Mouse (Mus musculus): Measurements from ENCODE around the gene Gm17655. TPM values are rescaled to one million over a fixed set of nuclear protein-coding genes. Genes with fewer than 3 reads are reported as not detected.
"Not testable (repeated sequence)": the region's sequence is repeated elsewhere in the genome, so short reads cannot be mapped to it uniquely, and the experiment has no call there.

The Gm17655 gene
- polyA plus RNA-seq, 1 experiment from 2014 or later: 6.8 TPM

- not testable (repeated sequence) for H3K4me3 ChIP-seq (replicated peaks; ENCODE audit: low read depth, low read length); ATAC-seq (ENCODE audit: low FRiP score, low TSS enrichment); H3K4me2 ChIP-seq (ENCODE audit: low read length); H3K27me3 ChIP-seq (ENCODE audit: control insufficient read depth, insufficient read depth, low read length); H3K4me1 ChIP-seq (ENCODE audit: control insufficient read depth, insufficient read depth, low read length); H3K27ac ChIP-seq (replicated peaks; ENCODE audit: low read depth, low read length); DNase-seq; H3K36me3 ChIP-seq (ENCODE audit: control insufficient read depth, insufficient read depth, low read length); H3K9me3 ChIP-seq (ENCODE audit: control insufficient read depth, low read length); H3K9ac ChIP-seq (replicated peaks; ENCODE audit: low read length)
- 91% methylated on average over 10 of the region's 10 CpGs for WGBS
Measured at GRCm38 (mm10) chr5:110015775-110016174, 56.5 kb downstream of the Gm17655 start.

Other genes with a start within 250 kb of the Gm17655 start
- gene Gm15446, start 149.1 kb downstream of the Gm17655 start, polyA plus RNA-seq (2014; fragmentation: Nextera tagmentation; extraction: Ambion mirVana): 0.45 and 0.53 TPM in 2 replicates
- 18.9 and 22.4 TPM in 2 replicates for gene Zfp932, start 76.0 kb downstream of the Gm17655 start, polyA plus RNA-seq (2014; fragmentation: Nextera tagmentation; extraction: Ambion mirVana)
- gene Gm35315, start 21.9 kb upstream of the Gm17655 start, polyA plus RNA-seq (2014; fragmentation: Nextera tagmentation; extraction: Ambion mirVana): 0.55 and 0.80 TPM in 2 replicates
- gene Plcxd1, start 27.5 kb upstream of the Gm17655 start, polyA plus RNA-seq (2014; fragmentation: Nextera tagmentation; extraction: Ambion mirVana): 1.9 and 3.5 TPM in 2 replicates
- gene Gtpbp6, start 35.7 kb upstream of the Gm17655 start, polyA plus RNA-seq (2014; fragmentation: Nextera tagmentation; extraction: Ambion mirVana): 50.8 and 64.3 TPM in 2 replicates
- gene Zfp605, start 37.6 kb upstream of the Gm17655 start, polyA plus RNA-seq (2014; fragmentation: Nextera tagmentation; extraction: Ambion mirVana): 15.9 and 20.0 TPM in 2 replicates
- gene Chfr, start 63.3 kb upstream of the Gm17655 start, polyA plus RNA-seq (2014; fragmentation: Nextera tagmentation; extraction: Ambion mirVana): 82.9 and 113 TPM in 2 replicates
- gene Golga3, start 104.2 kb upstream of the Gm17655 start, polyA plus RNA-seq (2014; fragmentation: Nextera tagmentation; extraction: Ambion mirVana): 21.2 and 29.4 TPM in 2 replicates
- gene Ankle2, start 158.5 kb upstream of the Gm17655 start, polyA plus RNA-seq (2014; fragmentation: Nextera tagmentation; extraction: Ambion mirVana): 26.9 and 27.8 TPM in 2 replicates
- gene Pgam5, start 197.4 kb upstream of the Gm17655 start, polyA plus RNA-seq (2014; fragmentation: Nextera tagmentation; extraction: Ambion mirVana): 109 and 113 TPM in 2 replicates
- gene Pxmp2, start 213.7 kb upstream of the Gm17655 start, polyA plus RNA-seq (2014; fragmentation: Nextera tagmentation; extraction: Ambion mirVana): 10.4 and 10.8 TPM in 2 replicates
- 7.8 and 8.4 TPM in 2 replicates for gene Pole, start 213.8 kb upstream of the Gm17655 start, polyA plus RNA-seq (2014; fragmentation: Nextera tagmentation; extraction: Ambion mirVana)